Mouse (Mus musculus): ENCODE data around the gene Eif4a1.
A peak's percentile ranks its signal among the peaks of the same experiment; 100 is the strongest.
"Not testable (repeated sequence)": the region's sequence is repeated elsewhere in the genome, so short reads cannot be mapped to it uniquely, and the experiment has no call there.

Gene Eif4a1

GRCm38 (mm10) chr11:69672211-69672706 is at the start of gene Eif4a1:
Gene Eif4a1 (minus strand): TSS chr11:69672423.
- peak; percentile 100 for DNase-seq

- DNase-seq = no peak
Measured at GRCm38 (mm10) chr11:69720852-69721251, 48.6 kb upstream of the Eif4a1 start.

- no peak for DNase-seq
Measured at GRCm38 (mm10) chr11:69719423-69719822, 47.2 kb upstream of the Eif4a1 start.

- no peak for DNase-seq
Measured at GRCm38 (mm10) chr11:69718661-69719060, 46.4 kb upstream of the Eif4a1 start.

- no peak for DNase-seq
Measured at GRCm38 (mm10) chr11:69716953-69717352, 44.7 kb upstream of the Eif4a1 start.

- DNase-seq = no peak
Measured at GRCm38 (mm10) chr11:69715929-69716328, 43.7 kb upstream of the Eif4a1 start.

GRCm38 (mm10) chr11:69715482-69715881 is 43.3 kb upstream of the Eif4a1 start:
- DNase-seq = no peak

GRCm38 (mm10) chr11:69714636-69715329 is 42.6 kb upstream of the Eif4a1 start:
- DNase-seq = no peak

GRCm38 (mm10) chr11:69712954-69713672 is 40.9 kb upstream of the Eif4a1 start:
- DNase-seq = no peak

- no peak for DNase-seq
Measured at GRCm38 (mm10) chr11:69711082-69711481, 38.9 kb upstream of the Eif4a1 start.

GRCm38 (mm10) chr11:69710470-69710869 is 38.2 kb upstream of the Eif4a1 start:
- no peak for DNase-seq

- DNase-seq = no peak
Measured at GRCm38 (mm10) chr11:69709554-69710446, 37.6 kb upstream of the Eif4a1 start.

- no peak for DNase-seq
Measured at GRCm38 (mm10) chr11:69708614-69709265, 36.5 kb upstream of the Eif4a1 start.

- DNase-seq = no peak
Measured at GRCm38 (mm10) chr11:69707873-69708381, 35.7 kb upstream of the Eif4a1 start.

- DNase-seq = no peak
Measured at GRCm38 (mm10) chr11:69707480-69707847, 35.2 kb upstream of the Eif4a1 start.

GRCm38 (mm10) chr11:69706775-69707479 is 34.7 kb upstream of the Eif4a1 start:
- peak; percentile 36 for DNase-seq

GRCm38 (mm10) chr11:69704613-69705010 is 32.4 kb upstream of the Eif4a1 start:
- DNase-seq = no peak

- DNase-seq = no peak
Measured at GRCm38 (mm10) chr11:69703814-69704612, 31.8 kb upstream of the Eif4a1 start.

- not testable (repeated sequence) for DNase-seq
Measured at GRCm38 (mm10) chr11:69703381-69703780, 31.2 kb upstream of the Eif4a1 start.

GRCm38 (mm10) chr11:69702886-69703285 is 30.7 kb upstream of the Eif4a1 start:
- not testable (repeated sequence) for DNase-seq

GRCm38 (mm10) chr11:69699595-69699994 is 27.4 kb upstream of the Eif4a1 start:
- no peak for DNase-seq

All from right cerebral cortex, postnatal 25 days (tissue).